Mouse (Mus musculus): Measurements from ENCODE around the gene Psma3. TPM values are rescaled to one million over a fixed set of nuclear protein-coding genes. Genes with fewer than 3 reads are reported as not detected.
A peak's percentile ranks its signal among the peaks of the same experiment; 100 is the strongest.

Gene Psma3
- total RNA-seq, 2 experiments from 2014 or later: 218 to 231 TPM

GRCm38 (mm10) chr12:71036729-71037404 is 62.4 kb downstream of the Psma3 start:
- intact Hi-C loops (cut with DNase I): no loop called here
- DNase-seq: no peak

GRCm38 (mm10) chr12:71040462-71040861 is 66.0 kb downstream of the Psma3 start:
- intact Hi-C loops (cut with DNase I): no loop called here
- DNase-seq: peak; percentile 53 to 57

- DNase-seq: no peak
- intact Hi-C loops (cut with DNase I): no loop called here
Observed at GRCm38 (mm10) chr12:71042451-71042850, 68.0 kb downstream of the Psma3 start.

GRCm38 (mm10) chr12:71043571-71043970 is 69.2 kb downstream of the Psma3 start:
- DNase-seq: no peak
- intact Hi-C loops (cut with DNase I): no loop called here

GRCm38 (mm10) chr12:71044488-71044887 is 70.1 kb downstream of the Psma3 start:
- no peak for DNase-seq
- intact Hi-C loops (cut with DNase I): no loop called here

Other genes with a start within 250 kb of the Psma3 start
- gene Frmd6, start 149.1 kb upstream of the Psma3 start, total RNA-seq (2021): 10 to 100 TPM; 38.3 to 41.1 TPM
- 100 to 1,000 TPM; 136 to 141 TPM for gene Actr10, start 36.8 kb upstream of the Psma3 start, total RNA-seq (2021)
- gene Arid4a, start 41.4 kb downstream of the Psma3 start, total RNA-seq (2021): 10 to 100 TPM; 16.9 TPM
- 1 to 10 TPM; 1.3 to 2.4 TPM for gene Tomm20l, start 136.8 kb downstream of the Psma3 start, total RNA-seq (2021)
- 10 to 100 TPM; 29.5 to 33.9 TPM for gene Timm9, start 162.1 kb downstream of the Psma3 start, total RNA-seq (2021)
- gene 2700049A03Rik, start 162.2 kb downstream of the Psma3 start, total RNA-seq (2021): 1 to 10 TPM; 3.8 TPM